Mouse (Mus musculus): Measurements from ENCODE around the gene Ppp1cc. TPM values are rescaled to one million over a fixed set of nuclear protein-coding genes. Genes with fewer than 3 reads are reported as not detected.
"Not testable (repeated sequence)": the region's sequence is repeated elsewhere in the genome, so short reads cannot be mapped to it uniquely, and the experiment has no call there.

Gene Ppp1cc
- total RNA-seq, 1 experiment from 2014 or later: 182 TPM

- DNase-seq: peak; percentile 48
Measured at GRCm38 (mm10) chr5:122136508-122137408, 21.3 kb upstream of the Ppp1cc start.

- no peak for DNase-seq
Measured at GRCm38 (mm10) chr5:122138856-122139255, 19.2 kb upstream of the Ppp1cc start.

- not testable (repeated sequence) for DNase-seq
Measured at GRCm38 (mm10) chr5:122139771-122140170, 18.3 kb upstream of the Ppp1cc start.

GRCm38 (mm10) chr5:122140723-122141122 lies 17.4 kb upstream of the Ppp1cc start, which contains the start of gene Ccdc63:
Ccdc63 (minus strand) TSS chr5:122140823.
- no peak for DNase-seq

GRCm38 (mm10) chr5:122142230-122142992 lies 15.7 kb upstream of the Ppp1cc start:
- peak; percentile 50 for DNase-seq

- DNase-seq: no peak
Measured at GRCm38 (mm10) chr5:122143543-122143942, 14.5 kb upstream of the Ppp1cc start.

GRCm38 (mm10) chr5:122144825-122145224 lies 13.3 kb upstream of the Ppp1cc start:
- DNase-seq: no peak

GRCm38 (mm10) chr5:122145381-122146055 lies 12.6 kb upstream of the Ppp1cc start:
- DNase-seq: no peak

- DNase-seq: no peak
Measured at GRCm38 (mm10) chr5:122146056-122146580, 12.0 kb upstream of the Ppp1cc start.

- no peak for DNase-seq
Measured at GRCm38 (mm10) chr5:122146609-122147008, 11.5 kb upstream of the Ppp1cc start.

GRCm38 (mm10) chr5:122148107-122148506 lies 10.0 kb upstream of the Ppp1cc start:
- no peak for DNase-seq

- no peak for DNase-seq
Measured at GRCm38 (mm10) chr5:122149259-122149658, 8.8 kb upstream of the Ppp1cc start.

GRCm38 (mm10) chr5:122152508-122152907 lies 5.6 kb upstream of the Ppp1cc start:
- DNase-seq: not testable (repeated sequence)

GRCm38 (mm10) chr5:122154006-122154405 lies 4.1 kb upstream of the Ppp1cc start:
- DNase-seq: no peak

GRCm38 (mm10) chr5:122154782-122155181 lies 3.3 kb upstream of the Ppp1cc start:
- DNase-seq: no peak

- DNase-seq: no peak
Measured at GRCm38 (mm10) chr5:122155613-122156012, 2.5 kb upstream of the Ppp1cc start.

- no peak for DNase-seq
Measured at GRCm38 (mm10) chr5:122156486-122156885, 1.6 kb upstream of the Ppp1cc start.

GRCm38 (mm10) chr5:122158557-122159515 lies 758 bp downstream of the Ppp1cc start:
- no peak for DNase-seq

GRCm38 (mm10) chr5:122163194-122163593 lies 5.1 kb downstream of the Ppp1cc start:
- DNase-seq: no peak

GRCm38 (mm10) chr5:122164011-122164410 lies 5.9 kb downstream of the Ppp1cc start:
- no peak for DNase-seq
